Mouse (Mus musculus): ENCODE measurements around the gene Zbtb20.
"Not testable (repeated sequence)": the region's sequence is repeated elsewhere in the genome, so short reads cannot be mapped to it uniquely, and the experiment has no call there.

The Zbtb20 gene

DNA sequence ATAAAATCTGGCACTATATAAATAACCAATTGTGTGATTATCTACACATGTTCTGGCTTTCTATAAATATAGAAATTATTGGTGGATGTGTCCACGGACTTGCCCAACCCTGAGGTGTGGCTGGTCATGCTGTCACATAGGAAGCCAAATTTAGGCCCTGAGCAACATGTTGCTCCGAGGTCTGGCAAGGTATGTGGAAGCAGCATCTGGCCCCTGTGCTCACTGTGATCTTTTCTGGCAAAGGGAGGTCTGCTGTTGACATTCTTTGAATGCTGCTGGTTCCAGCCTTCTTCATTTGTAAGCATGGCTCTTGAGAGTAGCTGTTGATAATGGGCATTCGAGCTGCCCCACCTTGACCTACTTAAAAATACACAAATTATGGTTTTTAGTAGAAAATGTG is 35.0 kb downstream of the Zbtb20 start:
- peak; percentile 97 for DNase-seq

DNA sequence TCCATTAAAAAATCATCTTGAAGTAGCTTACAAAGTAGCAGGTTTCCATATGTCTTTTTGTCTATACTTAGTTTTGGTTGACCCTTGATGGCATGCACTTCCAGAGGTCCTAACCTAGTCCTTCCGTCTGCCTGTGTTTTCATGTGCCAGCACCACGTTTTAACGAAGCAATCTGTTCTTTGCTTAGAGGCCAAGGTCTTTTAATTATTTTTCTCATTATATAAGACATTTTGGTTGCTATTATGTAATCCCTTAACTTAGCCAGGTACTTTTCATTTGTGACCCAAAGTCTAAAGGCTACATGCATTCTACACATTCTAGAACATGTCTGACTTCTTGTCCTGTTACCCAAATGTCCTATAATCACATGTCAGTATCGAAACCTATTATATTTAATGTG is 35.6 kb downstream of the Zbtb20 start:
- no peak for DNase-seq

DNA sequence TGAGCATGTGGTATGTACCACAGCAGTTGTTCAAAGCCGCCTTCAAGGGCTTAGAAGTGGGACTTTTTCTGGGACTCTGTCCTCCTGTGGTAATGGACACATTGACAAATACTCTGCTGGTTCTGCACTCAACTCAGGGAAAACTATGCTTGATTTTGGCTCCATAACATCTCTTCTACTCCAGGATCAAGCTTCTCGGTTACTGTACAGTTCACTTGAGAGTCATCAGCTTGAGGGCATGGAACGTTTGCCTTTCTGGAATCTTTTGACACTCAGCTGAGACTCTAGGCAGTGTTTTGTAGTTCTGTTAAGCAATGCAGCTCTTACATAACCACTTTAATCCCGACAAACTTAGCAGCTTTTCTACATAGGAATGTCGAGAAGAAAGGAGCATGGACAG is 36.1 kb downstream of the Zbtb20 start:
- peak; percentile 87 for DNase-seq

DNA sequence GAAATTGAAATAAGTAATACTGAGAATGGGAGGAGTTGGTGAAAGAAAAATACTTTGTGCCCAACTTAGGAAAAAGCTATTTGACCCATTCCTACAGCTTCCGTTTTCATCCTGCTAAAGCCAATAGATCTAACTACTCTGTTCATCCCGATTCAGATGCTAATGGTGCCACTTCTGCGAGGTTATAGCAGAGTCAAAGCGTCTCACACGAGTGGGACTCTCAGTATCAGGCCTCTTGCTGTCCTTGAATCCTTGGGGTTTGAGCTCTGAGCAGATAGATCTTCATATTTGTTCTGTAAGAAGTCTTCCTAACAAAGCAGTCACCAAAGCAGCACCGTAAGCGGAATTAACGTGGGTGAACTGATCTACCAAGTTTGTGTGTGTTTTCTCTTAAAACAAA is 37.6 kb downstream of the Zbtb20 start:
- DNase-seq: peak; percentile 68

DNA sequence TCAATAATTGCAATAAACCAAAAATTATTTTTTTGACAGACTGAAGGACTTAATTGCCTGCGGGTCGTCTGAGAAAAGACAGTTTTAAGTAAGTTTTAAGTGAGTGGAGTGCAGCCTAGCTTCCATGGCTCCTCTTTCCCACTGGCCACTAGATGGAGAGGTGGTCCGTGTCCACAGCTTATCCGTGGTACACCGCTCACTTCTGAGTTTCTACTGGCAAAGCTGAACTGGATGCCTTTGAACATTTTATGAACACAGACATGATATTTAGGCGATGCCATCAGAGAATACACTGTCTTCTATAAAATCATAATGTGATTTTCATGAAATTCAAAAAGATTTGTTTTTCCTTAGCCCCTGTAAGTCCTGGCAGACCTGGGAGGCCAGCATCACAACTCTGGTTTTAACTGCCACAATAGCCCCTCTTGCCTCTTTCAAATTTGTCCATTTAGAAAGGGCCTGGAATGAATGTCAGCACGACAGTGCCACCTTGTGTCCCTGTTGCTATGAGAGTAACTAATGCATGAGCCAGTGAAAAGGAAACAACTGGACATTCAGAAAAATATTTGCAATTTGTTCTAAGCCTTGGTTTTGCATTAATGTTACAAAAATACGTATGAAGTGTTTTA is 38.9 kb downstream of the Zbtb20 start:
- peak; percentile 87 for DNase-seq

GRCm38 (mm10) chr16:42919992-42920760 is 44.5 kb downstream of the Zbtb20 start:
- DNase-seq: peak; percentile 80

DNA sequence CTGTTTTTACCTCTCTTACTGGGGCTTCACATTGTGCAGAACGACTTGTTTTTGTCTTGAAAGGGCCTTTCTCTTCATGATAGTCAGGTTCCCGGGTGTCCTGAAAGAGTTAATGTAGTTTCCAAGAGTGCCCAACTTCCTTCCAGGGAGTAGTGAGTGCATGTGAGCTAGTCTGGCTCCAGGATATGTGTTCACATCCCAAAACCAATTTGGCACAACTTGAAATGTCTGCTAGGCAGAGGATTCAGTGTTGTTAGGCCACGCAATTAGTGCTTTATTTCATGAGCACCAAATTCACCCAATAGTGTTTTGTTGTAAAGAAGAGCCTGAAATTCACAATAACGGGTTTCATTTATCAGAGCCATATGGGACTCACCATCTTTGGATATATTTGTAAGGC is 45.8 kb downstream of the Zbtb20 start:
- peak; percentile 60 for DNase-seq

DNA sequence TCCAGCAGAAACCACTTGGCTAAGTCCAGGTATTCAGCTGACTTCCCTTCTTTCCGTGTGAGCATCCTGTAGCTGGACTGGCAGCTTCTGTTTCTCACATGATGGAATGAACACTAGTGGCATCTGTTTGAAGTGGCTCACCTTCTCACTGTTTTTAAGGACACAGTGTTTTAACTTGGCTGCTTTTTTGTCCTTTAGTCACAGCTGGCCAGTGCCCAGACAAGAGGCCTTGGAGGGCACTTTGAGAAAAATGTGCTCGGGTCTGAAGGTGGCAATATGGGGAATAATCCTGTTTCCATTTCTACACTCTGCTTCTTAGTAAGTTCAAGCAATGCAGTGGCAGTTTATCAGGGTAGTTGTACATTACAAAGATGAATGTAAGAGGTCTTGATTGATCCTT is 62.5 kb downstream of the Zbtb20 start:
- DNase-seq: peak; percentile 74

- no peak for DNase-seq
Measured at GRCm38 (mm10) chr16:42947016-42947415, 71.3 kb downstream of the Zbtb20 start.

DNA sequence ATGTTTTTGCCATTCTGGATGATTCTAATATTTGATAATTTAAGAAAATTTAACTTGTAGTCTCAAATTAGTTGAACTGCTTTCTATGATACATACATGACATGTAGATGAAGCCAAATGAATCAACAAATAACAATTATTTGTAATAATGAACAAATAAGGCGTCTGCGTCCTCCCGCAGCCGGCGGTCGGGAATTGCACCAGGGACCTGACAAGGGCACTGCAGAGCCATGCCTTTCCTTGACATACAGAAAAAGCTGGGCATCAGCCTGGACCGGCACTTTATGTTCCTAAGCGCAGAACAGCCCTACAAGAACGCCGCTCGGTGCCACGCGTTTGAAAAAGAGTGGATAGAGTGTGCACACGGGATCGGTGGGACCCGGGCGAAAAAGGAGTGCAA is 79.7 kb downstream of the Zbtb20 start:
- not testable (repeated sequence) for DNase-seq

- DNase-seq: peak; percentile 66
Measured at GRCm38 (mm10) chr16:42972872-42973271, 97.2 kb downstream of the Zbtb20 start.

DNA sequence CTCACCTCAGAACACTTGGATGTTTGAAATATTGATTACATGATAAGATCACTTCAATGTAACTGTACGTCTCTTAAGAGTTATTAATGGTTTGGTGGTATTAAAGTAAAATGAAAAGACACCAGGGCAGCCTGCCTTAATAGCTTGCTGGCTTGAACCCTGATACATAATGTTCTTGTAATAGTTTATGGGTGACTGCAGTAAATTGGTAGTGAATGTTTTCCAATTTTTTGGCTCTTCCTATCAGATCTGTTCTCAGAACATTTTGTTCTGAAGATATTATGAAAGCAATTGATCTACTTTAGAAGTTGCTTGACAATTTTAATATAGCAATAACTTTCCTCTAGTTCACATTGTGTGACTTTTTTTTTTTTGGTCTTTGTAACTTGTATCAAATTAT is 123.2 kb downstream of the Zbtb20 start:
- DNase-seq: no peak

GRCm38 (mm10) chr16:43026351-43026750 is 150.7 kb downstream of the Zbtb20 start:
- no peak for DNase-seq

DNA sequence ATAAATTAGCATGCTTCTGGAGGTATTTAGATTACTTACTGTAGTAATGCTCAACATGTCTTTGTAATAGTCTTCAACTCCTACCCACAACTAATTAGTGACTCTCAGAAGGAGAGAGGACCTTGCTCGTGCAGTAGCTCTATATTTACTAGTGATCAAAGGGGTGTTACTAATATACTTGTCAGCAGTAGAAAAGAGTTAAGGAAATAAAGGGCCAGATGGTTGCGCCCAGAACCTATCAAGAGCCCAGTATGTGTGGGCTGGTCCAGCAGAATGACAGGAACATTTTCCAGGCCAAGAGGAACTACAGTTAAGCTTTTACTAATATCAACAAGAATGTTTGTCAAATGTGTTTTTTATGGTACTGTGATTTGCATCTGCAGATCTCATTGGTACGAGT is 153.6 kb downstream of the Zbtb20 start:
- no peak for DNase-seq

DNA sequence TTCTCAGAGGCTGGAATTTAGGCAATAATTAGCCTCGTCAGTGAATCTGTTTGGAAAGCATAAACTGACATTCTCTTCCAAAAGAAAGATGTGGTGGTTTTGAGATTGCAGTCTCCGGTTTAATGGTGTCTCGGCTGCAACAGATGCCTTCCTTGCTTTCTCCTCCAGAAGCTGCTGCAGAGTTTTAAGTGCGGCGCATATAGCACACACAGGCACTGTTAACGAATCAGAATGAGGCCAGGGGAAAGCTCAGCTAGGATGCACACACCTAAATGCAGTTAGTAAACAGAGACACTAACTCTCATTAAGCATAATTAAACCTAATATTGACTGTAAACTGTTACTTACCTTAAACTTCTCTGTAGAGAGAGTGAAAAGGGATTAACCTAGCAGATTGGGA is 160.0 kb downstream of the Zbtb20 start:
- no peak for DNase-seq

DNA sequence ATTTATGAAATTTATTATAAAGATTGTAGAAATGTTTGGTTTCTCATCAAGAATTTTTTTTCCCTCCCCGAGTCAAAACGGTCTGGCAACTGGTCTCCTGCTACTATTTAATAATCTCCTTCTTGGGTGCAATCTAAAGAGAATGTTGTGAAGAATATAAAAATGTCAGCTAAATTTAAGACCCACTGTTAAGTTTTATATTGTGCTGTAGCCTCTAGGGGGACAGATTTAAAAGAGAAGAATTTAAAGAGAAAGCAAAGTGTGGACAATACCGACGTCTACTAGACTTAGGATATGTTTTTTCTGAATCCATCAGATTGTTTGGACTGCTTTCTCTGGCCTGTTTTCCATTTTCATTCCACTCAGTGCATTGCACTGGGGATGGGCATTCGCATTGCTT is 160.8 kb downstream of the Zbtb20 start:
- no peak for DNase-seq

DNA sequence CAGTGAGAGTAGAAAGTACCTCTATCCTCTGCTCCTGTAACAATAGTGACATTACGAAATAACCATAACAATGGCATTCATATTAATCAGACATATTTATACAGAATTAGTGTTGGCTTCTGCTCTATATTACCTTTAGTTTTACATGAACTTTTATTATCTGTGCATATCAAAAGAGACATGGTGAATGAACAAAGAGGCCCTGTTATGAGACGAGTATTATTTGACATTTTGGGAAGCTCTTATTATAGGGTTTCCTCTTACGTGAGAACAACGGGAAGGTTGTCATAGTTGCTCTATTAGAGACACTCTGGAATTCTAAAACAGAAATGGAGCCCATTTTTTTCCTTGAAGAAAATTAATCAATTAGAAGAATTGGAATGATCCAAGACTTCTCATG is 161.6 kb downstream of the Zbtb20 start:
- DNase-seq: no peak

- no peak for DNase-seq
Measured at GRCm38 (mm10) chr16:43045611-43046010, 169.9 kb downstream of the Zbtb20 start.

DNA sequence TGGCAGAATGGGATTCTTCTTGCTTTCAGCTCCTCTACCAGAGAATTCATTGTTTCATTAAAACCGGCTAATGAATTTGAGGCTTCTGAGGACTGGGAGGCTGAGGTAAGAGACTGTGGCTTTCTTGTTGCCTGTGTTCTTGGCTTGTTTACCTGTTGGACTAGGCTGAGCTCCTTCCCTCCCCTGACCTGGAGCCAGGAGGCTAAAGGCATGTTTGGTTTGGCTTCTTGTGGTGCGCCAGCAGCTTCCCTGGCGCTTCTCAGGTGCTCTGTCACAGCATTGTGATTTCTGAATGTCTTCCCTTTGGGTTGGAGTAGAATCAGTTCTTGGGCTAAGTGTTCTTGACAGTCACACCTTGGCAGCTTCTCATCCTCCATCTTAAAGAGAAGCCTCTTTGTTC is 171.0 kb downstream of the Zbtb20 start:
- DNase-seq: no peak

GRCm38 (mm10) chr16:43069666-43070295 is 194.1 kb downstream of the Zbtb20 start:
- DNase-seq: no peak

DNA sequence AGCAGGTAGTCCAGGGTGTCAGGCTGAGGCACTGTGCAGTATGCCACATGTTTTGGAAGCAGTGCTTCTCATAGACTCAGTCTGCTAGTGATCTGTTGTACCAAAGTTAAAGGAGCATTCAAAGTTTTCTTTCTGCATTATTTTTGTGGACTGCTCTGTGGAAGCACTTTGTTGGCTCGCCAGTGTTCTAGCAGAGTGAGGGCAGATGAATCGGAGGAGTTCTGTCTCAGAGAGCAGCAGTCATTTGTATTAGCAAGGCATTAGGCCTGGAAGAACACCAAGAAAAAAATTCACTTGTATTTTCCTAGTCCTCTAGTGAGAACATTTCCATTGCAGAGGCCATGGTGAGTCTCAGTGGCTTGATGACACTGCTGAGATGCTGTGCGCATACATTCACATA is 196.2 kb downstream of the Zbtb20 start:
- no peak for DNase-seq

DNA sequence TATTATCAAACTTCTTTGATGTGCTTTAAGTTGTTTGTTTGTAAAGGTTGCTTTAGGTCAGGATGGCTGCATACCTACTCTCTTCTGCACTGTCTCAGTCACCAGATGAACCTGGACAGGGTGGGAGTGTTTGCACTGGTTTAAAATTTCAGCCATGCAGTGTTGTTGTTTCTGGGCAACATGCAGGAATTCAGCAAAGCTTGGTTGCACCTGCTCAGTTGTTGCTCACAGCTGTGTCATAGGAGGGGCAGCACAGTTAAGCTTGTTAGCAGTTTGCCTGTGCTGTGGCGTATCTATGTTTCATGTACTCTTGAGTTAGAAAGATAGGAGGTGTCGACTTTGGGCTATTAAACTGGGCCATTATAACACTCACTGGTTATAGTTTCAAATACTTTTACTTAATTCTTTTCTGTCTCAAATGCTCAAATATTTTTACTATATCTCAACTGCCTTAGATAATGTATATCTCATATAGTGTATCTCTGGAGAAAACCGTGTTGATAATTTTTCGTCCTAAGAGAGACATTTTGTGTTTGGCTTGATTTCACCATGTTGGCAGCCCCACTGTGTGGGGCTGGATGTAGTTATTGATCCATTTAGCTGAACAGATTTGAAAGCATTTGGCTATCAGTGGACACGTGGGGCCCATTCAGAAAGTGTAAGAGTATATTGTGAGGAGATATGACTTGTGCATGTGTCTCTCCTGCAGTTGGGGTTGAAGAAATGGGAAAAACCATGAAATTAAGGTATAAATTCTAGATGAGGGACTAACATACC is 197.3 kb downstream of the Zbtb20 start:
- no peak for DNase-seq

- peak; percentile 93 for DNase-seq
Measured at GRCm38 (mm10) chr16:43080403-43080802, 204.7 kb downstream of the Zbtb20 start.

Data from heart, adult 11 months (tissue).